Mouse (Mus musculus): ENCODE results near the gene Awat2.
"Not testable (repeated sequence)": the region's sequence is repeated elsewhere in the genome, so short reads cannot be mapped to it uniquely, and the experiment has no call there.

Awat2 gene

GRCm38 (mm10) chrX:100442617-100443016, at the start of gene Awat2:
Gene Awat2 (minus strand): TSS chrX:100442717.
- not testable (repeated sequence) for DNase-seq (ENCODE audit: low read depth, low spot score)

GRCm38 (mm10) chrX:100480317-100480716, 37.8 kb upstream of the Awat2 start:
- no peak for DNase-seq (ENCODE audit: low read depth, low spot score)

- DNase-seq (ENCODE audit: low read depth, low spot score) = no peak
These were observed 33.2 kb upstream of the Awat2 start for GRCm38 (mm10) chrX:100475569-100476223.

GRCm38 (mm10) chrX:100471491-100471890, 29.0 kb upstream of the Awat2 start:
- DNase-seq (ENCODE audit: low read depth, low spot score) = no peak

GRCm38 (mm10) chrX:100470126-100470525, 27.6 kb upstream of the Awat2 start:
- DNase-seq (ENCODE audit: low read depth, low spot score) = no peak

GRCm38 (mm10) chrX:100468047-100468446, 25.5 kb upstream of the Awat2 start:
- no peak for DNase-seq (ENCODE audit: low read depth, low spot score)

- no peak for DNase-seq (ENCODE audit: low read depth, low spot score)
These were observed 1.0 kb upstream of the Awat2 start for GRCm38 (mm10) chrX:100443532-100443931.

- DNase-seq (ENCODE audit: low read depth, low spot score) = no peak
These were observed 10.2 kb downstream of the Awat2 start for GRCm38 (mm10) chrX:100432311-100432710.

GRCm38 (mm10) chrX:100428693-100429092, 13.8 kb downstream of the Awat2 start, which contains the start of gene Otud6a:
Gene Otud6a (plus strand): TSS chrX:100429013.
- no peak for DNase-seq (ENCODE audit: low read depth, low spot score)

GRCm38 (mm10) chrX:100409245-100409644, 33.3 kb downstream of the Awat2 start:
- DNase-seq (ENCODE audit: low read depth, low spot score) = no peak

GRCm38 (mm10) chrX:100401657-100402056, 40.9 kb downstream of the Awat2 start:
- no peak for DNase-seq (ENCODE audit: low read depth, low spot score)

- DNase-seq (ENCODE audit: low read depth, low spot score) = no peak
These were observed 41.6 kb downstream of the Awat2 start for GRCm38 (mm10) chrX:100400900-100401299.

- peak; percentile 25 for DNase-seq (ENCODE audit: low read depth, low spot score)
These were observed 47.5 kb downstream of the Awat2 start for GRCm38 (mm10) chrX:100395026-100395425.

- no peak for DNase-seq (ENCODE audit: low read depth, low spot score)
These were observed 48.2 kb downstream of the Awat2 start for GRCm38 (mm10) chrX:100394223-100394861.

- peak; percentile 4 for DNase-seq (ENCODE audit: low read depth, low spot score)
These were observed 50.2 kb downstream of the Awat2 start for GRCm38 (mm10) chrX:100392304-100392703.

- DNase-seq (ENCODE audit: low read depth, low spot score) = no peak
These were observed 52.6 kb downstream of the Awat2 start for GRCm38 (mm10) chrX:100389887-100390286.

- no peak for DNase-seq (ENCODE audit: low read depth, low spot score)
These were observed 85.5 kb downstream of the Awat2 start for GRCm38 (mm10) chrX:100356974-100357373.

Measured in c-Kit-negative CD71-positive TER-119-positive erythroid progenitor cells, embryonic 14.5 days (primary cell).